Mouse (Mus musculus) lung, adult 2 months (tissue): ENCODE data around the gene Gabrg3. TPM values are rescaled to one million over a fixed set of nuclear protein-coding genes. Genes with fewer than 3 reads are reported as not detected.

Source experiments
- DNase-seq: peaks from one replicate; pipeline ENCODE4 v3.0.0; 2022
- H3K4me1 ChIP-seq: fragments of 200-500 bp; 2 replicates; pipeline ENCODE4 v1.6.1; 2011; ENCODE audit warnings: low read length; ENCODE audit not compliant: control insufficient read depth, insufficient read depth
- H3K4me3 ChIP-seq: fragments of 200-500 bp; replicated peaks from 2 replicates; pipeline ENCODE3; 2011; ENCODE audit warnings: low read depth, mild to moderate bottlenecking, control low read depth, low read length; ENCODE audit errors: extremely low read depth
- CTCF ChIP-seq: fragments of 200-500 bp; IDR thresholded peaks from 2 replicates; pipeline ENCODE4 v1.5.1; 2011; ENCODE audit warnings: mild to moderate bottlenecking, low read length, control low read depth; ENCODE audit not compliant: insufficient read depth
- POLR2A ChIP-seq: fragments of 200-500 bp; IDR thresholded peaks from 2 replicates; pipeline ENCODE4 v1.6.1; 2011; ENCODE audit warnings: low read depth, mild to moderate bottlenecking, control low read depth, low read length, borderline replicate concordance; ENCODE audit errors: extremely low read depth
- WGBS: fragments of 180-500 bp; shearing (Covaris S2); methylation state at CpG from one replicate; pipeline ENCODE4 v1.1.7; 2018; 5-methylcytosine and 5-hydroxymethylcytosine counted together
- polyA plus RNA-seq: library from polyadenylated mRNA; depleted of rRNA; stranded (reverse); fragments of >200 nt; gene quantifications from 2 replicates; pipeline ENCODE4 v1.2.3, GENCODE M21; 2012

The Gabrg3 gene
- polyA plus RNA-seq, 1 experiment: not detected

DNA sequence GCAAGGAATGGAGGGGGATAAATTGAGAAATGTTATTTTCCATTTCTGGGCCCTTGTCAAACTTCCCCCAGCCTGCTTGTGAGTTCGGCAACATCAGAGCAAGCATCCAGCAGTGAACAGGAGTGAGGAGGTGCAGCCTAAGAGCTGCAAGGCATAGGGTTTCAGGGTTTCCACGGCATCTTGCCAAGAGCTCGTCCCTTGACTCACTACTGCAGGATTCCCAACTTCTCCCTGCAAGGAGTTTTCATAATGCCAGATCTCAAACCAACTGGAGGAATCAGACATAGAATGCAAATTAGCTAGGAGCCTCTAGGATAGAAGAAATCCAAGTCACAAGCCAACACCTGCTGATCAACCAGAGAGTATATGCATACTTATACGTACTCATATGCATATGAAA lies 254.0 kb downstream of the Gabrg3 start:
- WGBS: 64% methylated on average over 4 of the region's 4 CpGs
- TF ChIP-seq CTCF (no peak), POLR2A (no peak)
- no peak for DNase-seq
- H3K4me1 ChIP-seq: no peaks in the 10 kb centered on the region
- H3K4me3 ChIP-seq: no peak overlapping the region

DNA sequence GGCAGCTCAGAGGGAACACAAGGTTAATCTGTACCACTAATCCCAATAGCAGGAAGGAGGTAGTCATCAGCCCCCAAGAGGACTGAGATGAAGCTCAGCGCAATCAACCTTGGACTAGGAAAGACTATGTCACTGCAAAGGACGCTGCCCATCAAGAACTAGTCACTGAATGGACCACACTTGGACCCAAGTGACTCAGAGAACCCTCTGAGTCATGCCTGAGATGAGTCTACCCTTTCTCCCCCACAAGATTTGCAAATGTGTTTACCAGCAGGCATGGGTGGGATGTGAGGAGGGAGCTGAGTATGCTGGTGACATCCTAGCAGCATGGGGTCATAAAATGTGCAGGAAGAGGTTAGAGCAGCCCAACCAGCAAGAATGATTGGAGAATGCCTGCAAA lies 254.5 kb downstream of the Gabrg3 start:
- Histone ChIP-seq H3K4me1 (no peaks in the 10 kb centered on the region), H3K4me3 (no peak overlapping the region)
- WGBS: 76% methylated on average over 2 of the region's 2 CpGs
- TF ChIP-seq POLR2A: no peak
- TF ChIP-seq CTCF: no peak
- DNase-seq: no peak

DNA sequence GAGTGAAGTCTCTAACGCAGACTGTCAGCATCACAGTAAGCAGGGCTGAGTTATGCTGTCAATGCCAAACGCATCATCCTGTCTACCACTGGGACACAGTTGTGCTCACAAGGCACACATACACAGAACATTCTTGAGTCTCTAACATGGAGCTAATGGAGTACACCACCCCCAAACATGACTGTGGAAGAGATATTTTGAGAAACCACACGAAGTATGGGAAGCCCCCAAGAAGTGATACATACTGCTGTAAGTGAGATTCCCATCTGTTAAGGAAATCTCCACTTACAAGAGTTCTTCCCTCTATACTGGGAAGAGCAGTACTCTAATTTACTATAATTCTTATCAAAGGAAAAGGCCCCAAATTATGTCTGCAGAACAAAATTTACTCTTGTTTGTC lies 286.9 kb downstream of the Gabrg3 start:
- Histone ChIP-seq H3K4me3 (no peak overlapping the region), H3K4me1 (no peaks in the 10 kb centered on the region)
- TF ChIP-seq POLR2A (no peak), CTCF (no peak)
- no peak for DNase-seq
- 65% methylated on average over 3 of the region's 3 CpGs for WGBS

DNA sequence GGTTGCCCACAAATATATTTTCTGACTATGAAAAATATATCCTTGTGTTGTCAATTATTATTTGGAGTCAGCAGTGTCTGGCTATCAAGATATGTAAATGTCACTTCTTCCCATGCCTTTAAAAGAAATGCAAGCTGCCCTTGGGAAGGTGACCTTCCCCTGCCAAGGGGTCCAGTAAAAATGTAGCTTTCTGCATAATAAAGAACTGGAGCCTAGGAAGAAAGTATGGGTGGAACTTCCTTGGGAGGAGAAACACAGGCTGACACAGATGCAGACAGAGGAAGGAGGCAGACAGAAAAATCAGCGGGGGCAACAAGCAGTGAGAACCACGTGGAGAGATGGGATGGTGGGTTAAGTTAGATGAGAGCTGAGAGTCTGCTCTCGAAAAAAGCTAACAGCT lies 304.9 kb downstream of the Gabrg3 start:
- 61% methylated on average over 3 of the region's 3 CpGs for WGBS
- Histone ChIP-seq H3K4me3 (no peak overlapping the region), H3K4me1 (no peaks in the 10 kb centered on the region)
- TF ChIP-seq CTCF (no peak), POLR2A (no peak)
- DNase-seq: no peak

DNA sequence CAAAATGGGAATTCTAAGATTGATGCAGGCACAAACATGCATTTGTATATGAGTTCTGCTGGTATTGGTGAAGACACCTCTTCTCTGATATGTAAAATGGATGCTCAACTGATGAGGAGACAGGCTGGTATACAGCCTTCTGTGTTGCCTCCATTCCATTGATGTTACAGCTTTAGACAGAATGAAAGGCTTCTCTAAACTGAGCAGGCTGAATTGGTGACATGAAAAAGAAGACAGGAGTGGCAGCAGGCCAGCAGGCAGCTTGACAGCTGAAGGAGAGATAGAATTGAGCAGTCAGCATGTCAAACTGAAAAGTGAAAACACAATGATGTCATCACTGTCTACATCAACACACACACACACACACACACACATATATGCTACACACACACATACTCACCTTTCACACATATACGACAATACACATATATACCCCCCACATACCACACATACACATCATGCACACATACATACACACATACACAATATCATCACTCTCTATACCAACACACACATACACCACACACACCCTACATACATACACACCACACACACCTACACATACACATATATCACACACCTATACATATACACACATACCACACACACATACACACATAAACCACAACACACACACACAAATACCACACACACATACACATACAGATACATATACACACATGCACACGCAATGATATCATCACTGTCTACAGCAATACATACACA lies 315.4 kb downstream of the Gabrg3 start:
- Histone ChIP-seq H3K4me1 (no peaks in the 10 kb centered on the region), H3K4me3 (no peak overlapping the region)
- 91% methylated on average over 2 of the region's 2 CpGs for WGBS
- TF ChIP-seq CTCF (no peak), POLR2A (no peak)
- DNase-seq: no peak

DNA sequence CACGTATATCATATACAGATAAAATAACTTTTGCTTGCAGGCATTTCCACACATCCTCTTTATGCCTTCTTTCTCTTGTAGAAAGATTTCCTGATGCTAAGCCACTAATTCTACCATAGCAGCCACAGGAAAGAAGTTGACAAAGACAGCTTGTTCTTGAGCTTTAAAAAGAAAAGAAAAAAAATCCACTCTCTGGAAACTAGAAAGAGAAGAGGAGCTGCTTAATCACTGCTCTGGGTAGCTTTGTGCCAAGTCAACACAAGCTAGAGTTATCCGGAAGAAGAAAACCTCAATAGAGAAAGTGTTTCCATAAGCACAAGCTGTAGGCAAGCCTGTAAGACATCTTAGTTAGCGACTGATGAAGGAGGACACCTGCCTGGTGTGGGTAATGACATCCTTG lies 321.6 kb downstream of the Gabrg3 start:
- no peak overlapping the region for H3K4me3 ChIP-seq
- no peaks in the 10 kb centered on the region for H3K4me1 ChIP-seq
- no peak for DNase-seq
- 83% methylated on average over 3 of the region's 3 CpGs for WGBS
- TF ChIP-seq POLR2A (no peak), CTCF (no peak)

DNA sequence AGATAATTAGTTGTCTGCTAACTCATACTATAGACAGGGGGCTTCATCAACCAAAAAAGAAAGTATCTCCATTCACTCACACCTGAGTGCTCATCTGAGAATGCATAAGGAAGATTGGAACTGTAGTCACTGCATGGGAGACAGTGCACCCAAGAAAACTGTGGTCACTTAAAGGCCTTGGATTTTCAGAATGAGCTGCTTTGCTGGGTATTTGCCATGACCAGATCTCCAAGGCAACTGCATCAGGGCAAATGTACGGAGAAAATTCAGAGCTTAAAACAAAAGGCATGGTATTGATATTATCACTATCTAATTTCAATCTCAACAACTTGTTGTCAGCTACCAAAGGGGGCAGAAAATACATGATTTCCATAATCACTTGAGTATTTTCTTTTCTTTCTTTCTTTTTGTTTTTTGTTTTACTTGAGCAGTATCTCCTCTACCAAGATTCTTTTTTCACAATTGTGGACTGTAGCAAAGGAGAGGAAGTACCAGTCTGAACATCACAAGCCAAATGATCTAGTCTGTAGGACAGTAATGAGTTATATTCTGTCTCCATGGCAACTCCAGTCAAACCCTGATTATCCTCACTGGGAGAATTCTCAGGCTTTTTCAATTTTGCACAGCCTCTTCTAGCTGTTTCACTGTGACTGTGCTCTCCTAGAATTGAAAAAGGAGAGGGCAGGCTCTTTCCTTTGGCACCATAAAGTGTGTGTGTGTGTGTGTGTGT lies 335.9 kb downstream of the Gabrg3 start:
- no peak for DNase-seq
- WGBS: 54% methylated on average over 1 of the region's 1 CpGs
- Histone ChIP-seq H3K4me1 (no peaks in the 10 kb centered on the region), H3K4me3 (no peak overlapping the region)
- TF ChIP-seq POLR2A (no peak), CTCF (no peak)

DNA sequence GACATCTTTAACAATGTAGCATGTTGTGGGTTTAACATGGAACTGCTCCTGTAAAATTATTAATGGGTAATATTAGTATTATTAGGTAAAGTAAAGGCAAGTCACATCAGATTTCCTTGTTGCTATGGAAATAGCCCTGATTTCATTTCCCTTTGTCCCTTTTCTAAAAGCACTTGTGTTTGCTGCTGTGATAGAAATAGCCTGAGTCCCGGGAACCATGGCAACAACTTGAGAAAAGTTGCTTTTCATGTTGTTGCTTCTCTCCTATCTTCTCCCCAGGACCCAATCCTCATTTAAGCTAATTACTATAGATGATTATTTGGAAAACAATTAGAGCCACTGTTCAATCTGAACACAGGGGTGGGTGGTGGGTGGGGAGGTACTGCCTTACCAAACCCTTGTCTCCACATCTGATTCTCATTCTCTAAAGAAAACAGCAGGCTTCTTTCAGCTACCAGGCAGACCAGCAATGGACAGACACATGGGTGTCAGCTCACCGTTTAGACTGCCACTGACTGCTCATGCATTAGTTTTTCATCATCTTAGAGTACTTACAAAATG lies 349.0 kb downstream of the Gabrg3 start:
- Histone ChIP-seq H3K4me3 (no peak overlapping the region), H3K4me1 (no peaks in the 10 kb centered on the region)
- DNase-seq: no peak
- TF ChIP-seq CTCF: no peak
- no peak for TF ChIP-seq POLR2A
- 46% methylated on average over 2 of the region's 2 CpGs for WGBS

DNA sequence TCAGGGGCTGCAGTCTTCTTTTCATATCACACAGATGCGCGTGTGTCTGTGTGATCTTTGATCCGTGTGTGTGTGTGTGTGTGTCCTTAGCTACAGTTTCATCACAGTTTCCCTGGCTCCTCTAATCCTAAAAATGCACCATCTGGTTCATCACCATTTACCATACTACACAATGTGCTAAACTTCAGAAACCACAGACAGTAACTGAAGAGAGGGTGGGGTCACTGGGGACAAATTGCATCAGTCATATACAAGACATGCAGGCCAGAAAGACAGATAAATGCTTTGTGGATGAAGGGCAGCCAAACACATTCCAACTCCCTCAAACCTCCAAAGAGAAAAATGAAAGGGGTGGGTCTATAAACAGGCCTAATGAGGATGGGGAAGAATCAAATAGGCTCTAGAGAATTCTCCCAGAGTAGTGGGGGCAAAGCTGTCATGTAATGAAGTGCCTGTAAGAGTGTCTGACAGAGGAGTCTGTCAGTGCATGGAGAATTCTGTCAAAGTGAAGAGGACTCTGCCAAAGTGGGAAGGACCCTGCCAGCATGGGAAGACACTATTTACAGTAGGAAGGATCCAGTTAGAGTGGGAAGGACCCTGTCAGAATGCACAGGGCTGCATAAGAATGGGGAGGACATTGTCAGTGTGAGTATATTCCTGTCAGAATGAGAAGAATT lies 386.3 kb downstream of the Gabrg3 start:
- TF ChIP-seq CTCF: no peak
- no peak for TF ChIP-seq POLR2A
- WGBS: 76% methylated on average over 3 of the region's 3 CpGs
- no peak for DNase-seq
- Histone ChIP-seq H3K4me3 (no peak overlapping the region), H3K4me1 (no peaks in the 10 kb centered on the region)
